Mouse (Mus musculus) C2C12 (cell line): ENCODE measurements at regions not wholly inside any gene's neighbourhood (a gene's known extent, or its start where the extent isn't known, plus 50 kb on each side); places are given as distances from the start of the nearest gene placed in this dataset.

Experiments
- H3K27me3 ChIP-seq: one replicate; pipeline ENCODE4 v1.6.1; 2011; ENCODE audit not compliant: control insufficient read depth, insufficient read depth, insufficient read length
- H3K36me3 ChIP-seq: one replicate; pipeline ENCODE4 v1.6.1; 2011; ENCODE audit not compliant: control insufficient read depth, insufficient read depth
- H3K4me3 ChIP-seq: one replicate; pipeline ENCODE4 v1.5.1; 2011; ENCODE audit warnings: mild to moderate bottlenecking, control low read depth; ENCODE audit not compliant: poor library complexity, insufficient read depth, severe bottlenecking
- H3K79me2 ChIP-seq: one replicate; pipeline ENCODE4 v1.6.1; 2011; ENCODE audit not compliant: control insufficient read depth, insufficient read depth
- H3K79me3 ChIP-seq: one replicate; pipeline ENCODE4 v1.6.1; 2011; ENCODE audit warnings: low read depth, control low read depth
- H3ac ChIP-seq: one replicate; pipeline ENCODE3; 2011; ENCODE audit warnings: low read depth; ENCODE audit not compliant: control insufficient read depth, insufficient read length
- CEBPB ChIP-seq: IDR thresholded peaks from one replicate; pipeline ENCODE4 v1.6.1; 2011; ENCODE audit warnings: low read depth, mild to moderate bottlenecking, control low read depth, moderate library complexity
- CTCF ChIP-seq: IDR thresholded peaks from one replicate; pipeline ENCODE4 v1.5.1; 2011; ENCODE audit not compliant: control insufficient read depth, insufficient read depth, insufficient read length
- FOSL1 ChIP-seq: IDR thresholded peaks from one replicate; pipeline ENCODE4 v1.8.0; 2011; ENCODE audit warnings: mild to moderate bottlenecking, low read length; ENCODE audit not compliant: poor library complexity, insufficient read depth, severe bottlenecking
- MAX ChIP-seq: IDR thresholded peaks from one replicate; pipeline ENCODE4 v1.6.1; 2011; ENCODE audit warnings: mild to moderate bottlenecking, control low read depth
- MYOD1 ChIP-seq: IDR thresholded peaks from one replicate; pipeline ENCODE4 v1.6.1; 2011; ENCODE audit warnings: low read depth; ENCODE audit not compliant: control insufficient read depth, insufficient read length
- MYOG ChIP-seq: IDR thresholded peaks from one replicate; pipeline ENCODE4 v1.6.1; 2011; ENCODE audit not compliant: control insufficient read depth, insufficient read length; ENCODE audit errors: extremely low read depth
- USF1 ChIP-seq: IDR thresholded peaks from one replicate; pipeline ENCODE4 v1.6.1; 2011; ENCODE audit warnings: low read depth, mild to moderate bottlenecking, control low read depth, moderate library complexity

DNA sequence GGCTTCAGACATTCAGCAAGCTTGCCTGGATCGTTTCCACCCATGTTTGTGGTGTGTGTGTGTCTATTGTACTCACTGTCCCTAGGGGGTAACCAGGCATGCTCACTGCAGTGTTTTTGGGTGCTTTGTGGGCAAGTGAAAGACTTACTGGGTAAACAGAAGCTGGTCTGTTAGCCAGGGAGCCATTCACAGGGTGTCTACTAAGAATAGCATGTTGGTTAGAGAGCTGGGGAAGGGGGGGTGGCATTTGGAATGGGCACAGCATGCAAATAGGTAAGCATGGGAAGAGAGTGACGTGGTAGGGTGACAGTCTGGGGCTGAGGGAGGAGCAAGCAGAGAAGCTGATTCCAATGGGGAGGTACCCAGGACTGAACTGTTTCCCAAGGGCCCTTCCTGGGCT is 97.7 kb upstream of the Kazn start:
- TF ChIP-seq MAX (no peak), USF1 (no peak), MYOD1 (no peak), CTCF (no peak), CEBPB (no peak), FOSL1 (no peak), MYOG (no peak)
- Histone ChIP-seq H3K27me3 (no peaks in the 10 kb centered on the region), H3K79me2 (no peaks in the 10 kb centered on the region), H3ac (no peak overlapping the region), H3K36me3 (no peaks in the 10 kb centered on the region), H3K4me3 (no peak overlapping the region), H3K79me3 (no peaks in the 10 kb centered on the region)

DNA sequence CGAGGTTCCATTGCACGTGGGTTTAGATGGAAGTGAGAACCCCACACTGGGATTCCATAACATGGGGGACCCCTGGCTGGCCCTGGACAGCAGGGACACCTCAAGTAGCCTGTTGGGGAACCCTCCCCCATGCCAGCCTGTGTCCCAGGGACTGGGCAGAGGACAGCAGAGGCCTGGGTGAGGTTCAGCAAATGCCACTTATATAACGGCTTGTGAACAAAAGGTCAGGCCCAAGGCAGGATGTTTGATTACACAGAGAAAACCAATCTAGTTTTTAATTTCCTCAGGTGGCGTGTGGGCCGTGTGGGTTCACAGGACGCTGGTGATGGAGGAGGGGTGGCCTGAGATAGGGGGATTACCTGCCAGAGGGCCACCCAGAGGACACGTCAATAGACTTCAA is 94.9 kb upstream of the Kazn start:
- Histone ChIP-seq H3K27me3 (no peaks in the 10 kb centered on the region), H3K79me2 (no peaks in the 10 kb centered on the region)

DNA sequence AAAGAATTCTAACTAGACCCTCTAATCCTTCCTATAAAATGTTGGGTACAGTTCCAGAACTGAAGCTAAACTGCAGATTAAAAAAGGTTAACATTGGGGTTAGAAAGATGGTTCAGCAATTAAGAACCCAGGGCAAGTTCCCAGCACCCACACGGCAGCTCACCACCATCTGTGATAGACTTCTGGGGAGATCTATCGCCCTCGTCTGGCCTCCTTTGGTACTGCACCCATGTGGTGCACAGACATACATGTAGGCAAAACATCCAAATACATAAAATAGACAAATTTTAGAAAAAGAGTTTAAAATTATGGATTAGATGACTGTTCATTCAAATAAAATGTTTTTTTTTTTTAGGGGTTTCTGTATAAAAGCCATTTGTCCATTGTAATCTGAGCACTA is 91.4 kb upstream of the Kazn start:
- H3K27me3 ChIP-seq, result no peaks in the 10 kb centered on the region
- H3K4me3 ChIP-seq, result no peak overlapping the region
- H3K79me2 ChIP-seq, result no peaks in the 10 kb centered on the region
- H3K79me3 ChIP-seq, result no peaks in the 10 kb centered on the region
- no peak for TF ChIP-seq CEBPB
- TF ChIP-seq MYOG, result no peak
- no peak for TF ChIP-seq FOSL1
- TF ChIP-seq MYOD1, result no peak
- no peak for TF ChIP-seq USF1
- no peak for TF ChIP-seq CTCF
- no peak for TF ChIP-seq MAX
- no peak overlapping the region for H3ac ChIP-seq
- H3K36me3 ChIP-seq, result no peaks in the 10 kb centered on the region

More for the DNA sequence above, 94.9 kb upstream of the Kazn start:
- TF ChIP-seq MYOD1, result no peak
- TF ChIP-seq USF1, result no peak
- TF ChIP-seq CEBPB, result no peak
- no peak for TF ChIP-seq MAX
- TF ChIP-seq CTCF, result no peak
- no peak for TF ChIP-seq MYOG
- TF ChIP-seq FOSL1, result no peak
- Histone ChIP-seq H3K79me3 (no peaks in the 10 kb centered on the region), H3ac (no peak overlapping the region), H3K4me3 (no peak overlapping the region), H3K36me3 (no peaks in the 10 kb centered on the region)

DNA sequence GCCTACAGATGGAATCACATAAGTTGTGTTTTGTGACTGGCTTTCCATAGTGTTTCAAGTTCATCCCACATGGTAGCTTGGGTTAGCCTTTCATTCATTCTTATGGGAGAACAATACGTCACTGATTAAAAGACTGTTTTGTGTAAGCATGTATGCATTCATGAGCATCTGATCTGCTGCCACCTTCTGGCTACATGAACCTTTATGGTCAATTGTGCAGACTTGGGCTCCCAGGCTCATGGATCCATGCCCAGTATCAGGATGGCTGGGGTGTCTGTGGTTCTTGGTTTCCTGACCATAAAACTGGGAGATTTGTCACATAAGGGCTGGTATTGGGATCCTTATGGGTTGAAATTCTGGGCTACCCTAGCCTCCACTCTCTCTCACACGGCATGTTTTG is 90.4 kb upstream of the Kazn start:
- TF ChIP-seq MYOG (no peak), MAX (no peak), CTCF (no peak), CEBPB (no peak), MYOD1 (no peak), FOSL1 (no peak)
- H3K79me2 ChIP-seq, result no peaks in the 10 kb centered on the region
- H3ac ChIP-seq, result no peak overlapping the region
- no peaks in the 10 kb centered on the region for H3K36me3 ChIP-seq
- no peaks in the 10 kb centered on the region for H3K27me3 ChIP-seq
- no peaks in the 10 kb centered on the region for H3K79me3 ChIP-seq
- H3K4me3 ChIP-seq, result no peak overlapping the region

DNA sequence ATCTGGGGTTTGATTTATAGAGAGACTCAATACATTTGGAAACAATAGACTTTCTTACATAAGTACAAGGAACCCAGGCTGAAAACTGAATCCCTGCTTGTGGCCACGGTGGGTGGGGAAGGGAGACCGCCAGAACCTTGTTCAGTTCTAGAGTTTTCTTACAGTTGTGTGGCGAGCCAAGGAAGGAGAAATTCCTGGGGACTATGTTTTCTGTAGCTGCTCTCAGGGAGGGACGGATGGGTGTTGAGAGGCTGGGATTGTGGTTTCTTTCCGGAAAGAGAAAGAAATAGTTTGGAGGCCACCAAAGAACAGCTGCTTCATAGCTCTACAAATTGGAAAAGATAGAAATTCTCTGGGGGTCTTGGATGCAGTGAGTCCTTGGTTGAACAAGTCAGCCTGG is 87.3 kb upstream of the Kazn start:
- no peak overlapping the region for H3K4me3 ChIP-seq
- no peaks in the 10 kb centered on the region for H3K79me2 ChIP-seq
- no peaks in the 10 kb centered on the region for H3K79me3 ChIP-seq
- no peaks in the 10 kb centered on the region for H3K36me3 ChIP-seq
- no peaks in the 10 kb centered on the region for H3K27me3 ChIP-seq
- TF ChIP-seq MYOG (no peak), MAX (no peak)
- H3ac ChIP-seq, result no peak overlapping the region

DNA sequence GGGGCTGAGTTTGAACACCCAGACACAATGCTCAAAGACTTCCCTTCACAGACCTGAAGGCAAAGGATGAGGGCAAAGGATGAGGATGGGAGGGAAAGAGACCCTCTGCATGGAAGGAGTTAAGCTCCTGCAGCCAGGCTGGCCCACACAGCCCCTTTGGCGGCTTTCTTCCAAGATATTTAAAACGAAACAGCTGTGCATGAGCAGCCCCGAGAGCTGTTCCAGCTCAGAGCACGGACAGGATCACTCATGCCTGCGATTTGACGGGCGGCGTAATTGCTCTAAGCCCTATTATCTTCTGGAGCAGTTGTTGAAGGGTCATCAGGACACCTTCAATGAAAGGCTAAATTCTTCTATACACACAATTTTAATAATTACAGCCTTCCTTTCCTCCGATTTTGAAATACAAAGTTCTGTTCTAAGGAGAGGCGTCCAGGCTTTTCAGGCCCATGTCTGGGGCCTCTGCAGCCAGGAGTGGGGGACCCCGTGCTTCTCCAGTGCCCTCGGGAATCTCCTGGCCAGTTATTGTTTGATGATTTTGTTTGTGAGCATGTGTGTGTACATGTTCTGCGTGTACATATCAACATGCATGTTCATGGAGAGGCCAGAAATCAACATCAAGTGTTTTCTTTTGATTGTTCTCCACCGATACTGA is 82.1 kb upstream of the Kazn start:
- Histone ChIP-seq H3ac (no peak overlapping the region), H3K4me3 (no peak overlapping the region), H3K79me2 (no peaks in the 10 kb centered on the region), H3K27me3 (no peaks in the 10 kb centered on the region), H3K36me3 (no peaks in the 10 kb centered on the region), H3K79me3 (no peaks in the 10 kb centered on the region)
- TF ChIP-seq CTCF, result no peak
- TF ChIP-seq MAX, result no peak
- TF ChIP-seq USF1, result no peak
- TF ChIP-seq MYOG, result no peak
- no peak for TF ChIP-seq CEBPB
- no peak for TF ChIP-seq MYOD1
- no peak for TF ChIP-seq FOSL1
